8 mouse cellular contexts compared by ENCODE assay signal in the genomic region with DNA sequence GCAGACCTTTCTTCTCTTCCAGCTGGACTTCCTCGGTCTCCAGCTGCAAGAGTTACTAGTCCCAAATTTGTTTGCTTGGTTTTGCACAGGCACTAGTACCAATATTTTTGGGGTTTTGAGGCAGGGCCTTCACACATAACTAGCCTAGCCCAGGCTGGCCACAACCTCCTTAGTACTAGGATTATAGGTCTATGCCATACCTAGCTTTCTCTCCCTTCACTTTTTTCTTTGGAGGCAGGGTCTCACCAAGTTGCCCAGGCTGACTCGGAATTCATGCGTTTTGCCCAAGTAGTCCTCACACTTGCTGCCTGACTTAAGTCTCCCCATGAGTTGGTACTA. TPM values are rescaled to one million over a fixed set of nuclear protein-coding genes. Genes with fewer than 3 reads are reported as not detected.
DNase-seq lines count a peak whose midpoint lies in the region; ATAC-seq lines count a peak whose summit lies in the region.

No protein-coding gene starts in this region.

- ATAC-seq in heart, embryonic 16.5 days (replicated peaks; ENCODE audit: extremely low read depth, insufficient read depth, low FRiP score): no peak
- peak; percentile 17 for ATAC-seq in activated CD4-positive, CD25-positive, alpha-beta regulatory T cell, adult 4 months
- ATAC-seq in hindbrain, embryonic 11.5 days (ENCODE audit: low FRiP score): peak; percentile 54
- no peak for ATAC-seq in midbrain, embryonic 13.5 days

- H3K4me1 ChIP-seq in heart, embryonic 16.5 days (ENCODE audit: control insufficient read depth, insufficient read depth, low read length): peaks cover 17% of the 10 kb centered on the region
- peaks cover 5% of the 10 kb centered on the region; the same call in 1 of the 2 replicates for H3K4me1 ChIP-seq in hindbrain, embryonic 11.5 days (replicated peaks; ENCODE audit: control insufficient read depth, insufficient read depth, low read length)
- peaks cover 49% of the 10 kb centered on the region for H3K4me1 ChIP-seq in midbrain, embryonic 13.5 days (replicated peaks)

- no peaks in the 10 kb centered on the region for H3K36me3 ChIP-seq in heart, embryonic 16.5 days (ENCODE audit: control insufficient read depth, insufficient read depth)
- no peaks in the 10 kb centered on the region for H3K36me3 ChIP-seq in hindbrain, embryonic 11.5 days (ENCODE audit: control insufficient read depth, insufficient read depth, low read length)
- H3K36me3 ChIP-seq in midbrain, embryonic 13.5 days: no peaks in the 10 kb centered on the region

- H3K27ac ChIP-seq in heart, embryonic 16.5 days (ENCODE audit: low read length): no peak overlapping the region
- H3K27ac ChIP-seq in hindbrain, embryonic 11.5 days (ENCODE audit: low read depth, low read length): peak overlapping the region; percentile 70
- peak overlapping the region; percentile 68 for H3K27ac ChIP-seq in midbrain, embryonic 13.5 days

- H3K27me3 ChIP-seq in heart, embryonic 16.5 days (ENCODE audit: control insufficient read depth, insufficient read depth, low read length): no peaks in the 10 kb centered on the region
- H3K27me3 ChIP-seq in hindbrain, embryonic 11.5 days (ENCODE audit: control insufficient read depth, insufficient read depth, low read length): no peaks in the 10 kb centered on the region
- no peaks in the 10 kb centered on the region for H3K27me3 ChIP-seq in midbrain, embryonic 13.5 days

- peak overlapping the region; percentile 84 for H3K4me3 ChIP-seq in heart, embryonic 16.5 days (ENCODE audit: low read length)
- H3K4me3 ChIP-seq in hindbrain, embryonic 11.5 days (ENCODE audit: low read depth, low read length): peak overlapping the region; percentile 92
- peak overlapping the region; percentile 77 for H3K4me3 ChIP-seq in midbrain, embryonic 13.5 days (replicated peaks)

- DNase-seq in heart, postnatal 4 days: no peak
- no peak for DNase-seq in hindbrain, embryonic 11.5 days (ENCODE audit: low spot score)
- DNase-seq in spleen, postnatal 4 days (ENCODE audit: low spot score in 2 of 2): no peak
- DNase-seq in embryo, embryonic 10.5 days (ENCODE audit: low spot score): no peak
- no peak for DNase-seq in B cell, adult 2 months

- peak overlapping the region; percentile 86; the same call in 1 of the 2 replicates for H3K9ac ChIP-seq in heart, embryonic 16.5 days (ENCODE audit: low read length)
- H3K9ac ChIP-seq in hindbrain, embryonic 11.5 days (ENCODE audit: low read depth, low read length): peak overlapping the region; percentile 40
- H3K9ac ChIP-seq in midbrain, embryonic 13.5 days (replicated peaks): peak overlapping the region; percentile 87; the same call in 1 of the 2 replicates

- no peaks in the 10 kb centered on the region for H3K9me3 ChIP-seq in heart, embryonic 16.5 days (replicated peaks; ENCODE audit: control insufficient read depth, low read length)
- H3K9me3 ChIP-seq in hindbrain, embryonic 11.5 days (ENCODE audit: control insufficient read depth, low read length): no peaks in the 10 kb centered on the region
- H3K9me3 ChIP-seq in midbrain, embryonic 13.5 days: no peaks in the 10 kb centered on the region

- WGBS in heart, embryonic 16.5 days: 46% methylated on average over 3 of the region's 3 CpGs
- 45% methylated on average over 3 of the region's 3 CpGs for WGBS in hindbrain, embryonic 11.5 days
- 33% methylated on average over 3 of the region's 3 CpGs for WGBS in midbrain, embryonic 13.5 days

- peak overlapping the region; percentile 90 for H3K4me2 ChIP-seq in heart, embryonic 16.5 days (ENCODE audit: low read depth, low read length)
- H3K4me2 ChIP-seq in hindbrain, embryonic 11.5 days (replicated peaks; ENCODE audit: low read depth, low read length): peak overlapping the region; percentile 71; the same call in 1 of the 2 replicates
- H3K4me2 ChIP-seq in midbrain, embryonic 13.5 days (replicated peaks): peak overlapping the region; percentile 79

RNA-seq across cellular contexts. Expression of a gene that starts 0.3 kb away (rescaled TPM):
- 10.9 and 12.3 TPM in 2 replicates for polyA plus RNA-seq in heart, embryonic 16.5 days (2015; fragmentation: Nextera tagmentation; extraction: Ambion mirVana)
- 1 to 10 TPM; 8.2 to 8.6 TPM for total RNA-seq in heart, postnatal 4 days (2021)
- polyA plus RNA-seq in activated CD4-positive, CD25-positive, alpha-beta regulatory T cell, adult 4 months (2017; shearing (Covaris generic)): 10 to 100 TPM; 15.2 to 27.5 TPM
- 87.1 and 87.5 TPM in 2 replicates for polyA plus RNA-seq in hindbrain, embryonic 11.5 days (2014; fragmentation: Nextera tagmentation; extraction: Ambion mirVana)
- polyA plus RNA-seq in midbrain, embryonic 13.5 days (2015; fragmentation: Nextera tagmentation; extraction: Ambion mirVana): 97.0 and 97.3 TPM in 2 replicates

RNA-seq across cellular contexts. Expression of a gene that starts 16.0 kb away (rescaled TPM):
- 1.1 TPM in 2 replicates for polyA plus RNA-seq in heart, embryonic 16.5 days (2015; fragmentation: Nextera tagmentation; extraction: Ambion mirVana)
- 1 to 10 TPM; 1.4 to 1.5 TPM for total RNA-seq in heart, postnatal 4 days (2021)
- 1 to 10 TPM; 7.3 to 8.4 TPM for polyA plus RNA-seq in activated CD4-positive, CD25-positive, alpha-beta regulatory T cell, adult 4 months (2017; shearing (Covaris generic))
- 0.56 and 0.73 TPM in 2 replicates for polyA plus RNA-seq in hindbrain, embryonic 11.5 days (2014; fragmentation: Nextera tagmentation; extraction: Ambion mirVana)
- 0.55 and 0.99 TPM in 2 replicates for polyA plus RNA-seq in midbrain, embryonic 13.5 days (2015; fragmentation: Nextera tagmentation; extraction: Ambion mirVana)

Comparison
In these comparisons a context has a peak if more than half of its experiments do, and no peak if none do; other contexts are left out.
1. ATAC-seq: peak in activated CD4-positive, CD25-positive, alpha-beta regulatory T cell, adult 4 months (single experiment) and hindbrain, embryonic 11.5 days (single experiment); none in heart, embryonic 16.5 days (single experiment) and midbrain, embryonic 13.5 days (single experiment).
2. Peak in every context shown above with its lines, with median percentiles within 50 percentile points of each other: H3K4me2 ChIP-seq, H3K4me3 ChIP-seq and H3K9ac ChIP-seq.